Mouse (Mus musculus) urinary bladder, postnatal 25 days (tissue): ENCODE measurements around the gene Zfp688.
A peak's percentile ranks its signal among the peaks of the same experiment; 100 is the strongest.
"Not testable (repeated sequence)": the region's sequence is repeated elsewhere in the genome, so short reads cannot be mapped to it uniquely, and the experiment has no call there.

Source experiments
- DNase-seq: peaks from one replicate; pipeline ENCODE4 v3.0.0; 2022; ENCODE audit warnings: low spot score

Zfp688 gene

GRCm38 (mm10) chr7:127406002-127406987 lies 15.6 kb downstream of the Zfp688 start, which contains the start of gene Zfp764:
Zfp764 (minus strand) TSS chr7:127406822.
- DNase-seq = peak; percentile 83

DNA sequence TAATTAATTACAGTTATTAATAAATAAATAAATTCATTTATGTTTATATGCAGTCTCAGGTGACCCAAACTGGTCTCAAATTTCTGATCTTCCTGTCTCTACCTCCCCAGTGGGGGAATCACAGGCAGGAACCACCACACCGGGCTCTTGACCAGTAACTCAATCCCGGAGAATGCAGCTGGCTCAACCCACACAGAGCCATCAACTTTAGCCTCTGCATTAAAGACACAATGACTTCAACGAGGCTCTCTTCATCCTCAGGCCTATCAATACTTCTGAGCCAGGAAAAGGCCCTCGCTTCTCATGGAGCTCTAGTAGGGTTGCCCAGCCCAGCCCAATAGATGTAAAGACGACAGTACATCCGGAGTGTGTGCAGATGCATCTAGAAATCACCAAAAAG lies 17.8 kb downstream of the Zfp688 start:
- not testable (repeated sequence) for DNase-seq

- DNase-seq = no peak
Observed at GRCm38 (mm10) chr7:127402980-127403379, 18.9 kb downstream of the Zfp688 start.

- DNase-seq = no peak
Observed at GRCm38 (mm10) chr7:127400355-127400754, 21.5 kb downstream of the Zfp688 start.

- DNase-seq = no peak
Observed at GRCm38 (mm10) chr7:127393944-127394333, 27.9 kb downstream of the Zfp688 start.

- DNase-seq = peak; percentile 95
Observed at GRCm38 (mm10) chr7:127393157-127393943, 28.5 kb downstream of the Zfp688 start, which contains the start of gene E430018J23Rik. E430018J23Rik (minus strand) TSS chr7:127393629.

DNA sequence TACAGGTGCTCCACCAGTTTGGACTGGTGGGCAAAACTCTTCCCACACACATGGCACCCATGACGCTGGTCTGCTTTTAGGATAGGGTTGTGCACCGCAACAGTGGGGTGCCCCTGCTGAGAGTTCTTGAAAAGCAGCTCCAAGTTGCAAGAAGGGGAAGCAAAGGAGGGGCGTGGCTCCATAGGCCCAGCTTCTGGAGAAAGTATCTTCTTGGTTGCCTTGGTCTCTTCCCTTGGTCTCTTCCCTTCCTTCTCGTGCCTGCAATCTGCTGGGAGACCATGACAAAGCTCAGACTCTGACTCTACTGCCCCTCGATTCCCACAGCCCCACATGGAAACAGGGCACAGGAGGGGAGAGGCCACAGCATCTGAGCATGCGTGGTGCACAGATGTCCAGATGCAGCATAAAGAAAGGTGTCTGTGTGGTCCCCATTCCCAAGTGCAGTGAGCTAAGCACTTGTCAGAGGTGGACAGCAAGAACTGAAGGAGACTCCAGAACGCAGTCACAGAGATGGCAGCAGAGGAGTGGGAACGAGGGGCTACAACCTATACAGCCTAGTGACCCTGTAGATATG lies 29.5 kb downstream of the Zfp688 start:
- no peak for DNase-seq

- no peak for DNase-seq
Observed at GRCm38 (mm10) chr7:127391538-127391937, 30.3 kb downstream of the Zfp688 start.

DNA sequence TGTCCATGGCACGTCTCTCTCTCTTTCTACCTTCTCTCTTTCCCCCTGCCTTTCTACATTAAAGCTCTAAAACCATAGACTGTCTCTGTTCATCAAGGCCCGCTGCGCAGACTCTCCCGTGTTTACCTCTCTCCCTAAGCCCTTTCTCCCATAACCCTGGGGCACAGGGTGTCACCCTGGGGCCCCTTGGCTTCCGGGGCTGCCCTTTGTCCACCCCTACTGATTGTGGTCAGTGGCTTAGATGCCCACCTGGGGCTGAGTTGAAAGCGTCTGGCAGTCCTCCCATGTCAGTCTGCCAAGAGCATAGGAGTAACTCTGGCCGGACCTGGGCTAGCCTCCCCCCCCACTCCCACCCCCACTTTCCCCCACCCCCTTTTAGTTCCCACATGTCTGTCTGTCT lies 31.6 kb downstream of the Zfp688 start:
- no peak for DNase-seq

- DNase-seq = not testable (repeated sequence)
Observed at GRCm38 (mm10) chr7:127388201-127388600, 33.7 kb downstream of the Zfp688 start.

DNA sequence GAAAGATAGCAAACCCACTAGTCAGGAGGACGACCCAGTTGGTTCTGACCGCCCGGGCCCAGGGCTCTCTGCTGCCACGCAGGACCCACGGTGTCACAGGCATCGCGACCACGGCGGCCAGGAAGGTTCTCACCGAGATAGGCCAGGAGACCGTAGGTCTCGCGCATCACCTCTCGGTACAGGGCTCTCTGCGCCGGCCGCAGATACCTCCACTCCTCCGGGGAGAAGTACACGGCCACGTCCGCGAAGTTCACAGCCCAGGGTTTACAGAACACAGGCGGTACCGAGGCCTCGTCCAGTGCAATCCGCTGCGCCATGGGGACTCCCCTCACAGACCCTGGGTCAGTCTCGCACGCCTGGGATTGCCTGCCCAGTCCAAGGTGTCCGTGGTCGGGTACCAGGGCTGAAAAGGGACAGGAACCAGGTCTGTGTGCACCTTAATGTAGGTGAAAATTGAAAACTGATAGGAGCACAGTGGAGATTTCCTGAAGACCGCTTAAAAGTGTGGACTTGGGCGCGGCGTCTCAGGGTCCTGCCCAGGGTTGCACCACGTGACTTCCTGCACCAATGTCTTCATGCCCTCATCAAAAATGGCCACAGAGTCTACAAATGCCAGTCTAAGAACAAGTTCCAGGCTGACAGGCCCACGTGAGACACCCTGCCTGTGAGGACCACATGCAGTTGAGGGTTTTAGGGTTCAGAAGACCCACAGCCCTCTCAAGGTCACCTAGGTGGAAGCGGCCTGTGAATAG lies 35.1 kb downstream of the Zfp688 start, which contains the start of gene 9130019O22Rik:
Gene 9130019O22Rik, minus strand, starts transcription at position 526 of the 752 bp plus-strand sequence.
- peak; percentile 85 for DNase-seq

DNA sequence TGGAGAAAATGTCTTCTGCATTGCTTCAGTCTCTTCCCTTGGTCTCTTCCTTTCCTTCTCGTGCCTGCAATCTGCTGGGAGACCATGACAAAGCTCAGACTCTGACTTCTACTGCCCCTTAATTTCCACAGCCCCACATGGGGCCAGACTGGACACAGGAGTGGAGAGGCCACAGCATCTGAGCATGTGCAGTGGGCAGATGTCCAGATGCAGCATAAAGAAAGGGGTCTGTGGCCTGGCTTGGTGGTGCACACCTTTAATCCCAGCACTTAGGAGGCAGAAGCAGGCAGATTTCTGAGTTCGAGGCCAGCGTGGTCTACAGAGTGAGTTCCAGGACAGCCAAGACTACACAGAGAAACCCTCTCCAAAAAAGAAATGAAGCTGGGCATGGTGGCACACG lies 36.3 kb downstream of the Zfp688 start:
- DNase-seq = not testable (repeated sequence)

DNA sequence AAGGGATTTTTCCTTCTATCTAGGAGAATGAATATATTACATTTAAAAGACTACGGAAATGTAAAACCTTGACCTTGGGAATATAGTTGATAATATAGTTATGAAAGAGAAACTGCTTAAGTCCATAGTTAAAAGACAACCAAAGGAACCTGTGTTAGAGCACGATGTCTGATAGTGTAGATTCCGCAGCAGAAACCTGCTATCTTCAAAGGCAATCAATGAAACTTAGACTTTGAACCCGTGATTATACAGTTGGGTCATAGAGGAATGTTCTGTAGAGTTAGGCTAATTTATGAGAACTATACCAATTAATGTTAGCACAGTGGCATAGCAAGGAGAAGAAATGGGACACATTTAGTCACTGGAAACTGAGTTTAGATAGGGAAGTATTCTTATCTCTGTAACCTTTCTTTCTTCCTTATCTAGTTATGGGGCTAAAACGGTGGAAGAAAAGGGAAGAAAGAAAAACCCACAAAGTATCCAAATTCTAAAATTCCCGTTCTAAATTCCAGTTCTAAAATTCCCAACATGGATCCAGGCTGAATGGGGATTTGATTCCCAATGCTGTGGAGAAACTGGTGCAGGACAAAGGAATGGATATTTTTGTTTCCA lies 43.5 kb downstream of the Zfp688 start:
- no peak for DNase-seq

GRCm38 (mm10) chr7:127375271-127376245 lies 46.3 kb downstream of the Zfp688 start, which contains the start of gene Zfp747:
Zfp747 (minus strand) TSS chr7:127376050.
- DNase-seq = peak; percentile 90

DNA sequence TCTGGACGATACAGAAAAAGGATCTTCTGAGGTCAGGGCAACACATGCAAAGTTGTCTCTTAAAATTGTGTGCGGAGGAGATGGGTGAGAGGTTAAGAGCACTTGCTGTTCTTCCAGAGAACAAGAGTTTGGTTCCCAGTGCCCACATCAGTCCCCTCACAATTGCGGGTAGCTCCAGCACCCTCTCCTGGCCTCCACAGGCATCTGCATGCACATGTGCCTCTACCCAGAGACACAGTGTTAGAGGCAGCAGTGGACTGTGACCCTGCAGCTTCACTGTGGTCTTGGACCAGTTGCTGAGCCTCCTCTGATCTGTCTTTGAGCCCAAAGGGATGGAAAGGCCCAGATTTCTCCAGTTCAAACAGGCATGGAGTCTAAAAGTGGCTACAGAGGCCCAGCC lies 50.0 kb downstream of the Zfp688 start:
- not testable (repeated sequence) for DNase-seq

DNA sequence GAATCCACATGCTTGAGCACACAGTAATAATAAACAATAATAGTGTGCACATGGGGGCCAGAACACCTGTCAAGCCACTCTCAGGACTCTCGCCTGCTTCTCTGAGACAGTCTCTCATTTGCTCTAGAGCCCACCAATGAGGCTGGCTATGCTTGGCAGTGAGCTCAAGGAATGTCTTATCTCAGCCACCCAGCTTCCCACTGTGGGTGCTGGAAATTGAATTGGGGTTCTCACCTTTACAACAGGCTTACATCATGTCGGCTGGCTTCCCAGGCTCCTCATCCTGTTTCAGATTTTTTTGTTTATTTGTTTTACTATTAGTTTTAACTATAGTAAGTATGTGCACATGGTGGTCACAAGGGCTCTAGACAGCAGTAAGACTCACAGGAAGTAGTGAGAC lies 50.7 kb downstream of the Zfp688 start:
- DNase-seq = no peak
